Mouse (Mus musculus): ENCODE measurements at regions not wholly inside any gene's neighbourhood (a gene's known extent, or its start where the extent isn't known, plus 50 kb on each side); places are given as distances from the start of the nearest gene placed in this dataset.

DNA sequence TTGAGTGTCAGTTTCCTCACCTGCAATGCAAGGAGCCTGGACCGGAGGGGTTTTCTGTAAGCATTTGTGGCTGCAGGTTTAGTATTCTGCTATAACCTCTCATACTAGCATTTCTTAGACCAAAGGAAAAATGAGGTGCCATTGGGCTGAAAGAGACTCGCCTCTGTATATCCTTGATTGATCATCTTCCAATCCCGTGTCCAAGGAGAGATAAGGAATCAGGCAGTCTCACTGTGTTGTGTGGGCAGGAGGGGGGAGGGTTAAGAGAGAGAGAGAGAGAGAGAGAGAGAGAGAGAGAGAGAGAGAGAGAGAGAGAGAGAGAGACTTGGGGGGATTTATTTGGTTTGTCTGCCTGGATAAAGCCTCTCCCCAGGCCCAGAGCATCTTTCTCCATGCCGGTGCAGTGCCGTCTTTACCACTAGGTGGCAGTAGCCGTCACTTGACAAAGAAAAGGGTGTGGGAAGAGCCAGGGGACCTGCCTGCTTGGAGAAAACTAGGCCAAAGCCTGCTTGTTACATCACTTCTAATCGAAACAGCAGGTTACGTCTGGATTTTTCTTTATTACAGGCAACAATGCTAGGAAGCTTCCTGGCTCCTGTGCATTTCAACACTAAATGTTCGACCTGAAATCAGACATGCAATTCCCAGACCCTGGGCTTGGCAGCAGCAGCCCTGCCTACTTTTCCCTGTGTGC, 56.1 kb upstream of the Ces5a start:
- peak; percentile 95 for DNase-seq (ENCODE audit: low spot score)
- 26% methylated on average over 9 of the region's 9 CpGs for WGBS
- no peak overlapping the region for H3K4me3 ChIP-seq (ENCODE audit: low read length)
- H3K9me3 ChIP-seq (ENCODE audit: low read length), result no peaks in the 10 kb centered on the region
- peaks cover 5% of the 10 kb centered on the region; the same call in 1 of the 2 replicates for H3K4me1 ChIP-seq (ENCODE audit: insufficient read depth, low read length)
- peak; percentile 93 for ATAC-seq
- no peaks in the 10 kb centered on the region for H3K27me3 ChIP-seq (ENCODE audit: insufficient read depth, low read length)
- H3K9ac ChIP-seq (replicated peaks; ENCODE audit: low read length), result no peak overlapping the region
- no peak overlapping the region for H3K4me2 ChIP-seq (ENCODE audit: low read depth, low read length)
- peak; percentile 96 for TF ChIP-seq CTCF (IDR thresholded peaks at IDR 0.05; ENCODE audit: low read depth)
- H3K36me3 ChIP-seq (ENCODE audit: insufficient read depth, low read length), result no peaks in the 10 kb centered on the region
- H3K27ac ChIP-seq, result peak overlapping the region; percentile 74

DNA sequence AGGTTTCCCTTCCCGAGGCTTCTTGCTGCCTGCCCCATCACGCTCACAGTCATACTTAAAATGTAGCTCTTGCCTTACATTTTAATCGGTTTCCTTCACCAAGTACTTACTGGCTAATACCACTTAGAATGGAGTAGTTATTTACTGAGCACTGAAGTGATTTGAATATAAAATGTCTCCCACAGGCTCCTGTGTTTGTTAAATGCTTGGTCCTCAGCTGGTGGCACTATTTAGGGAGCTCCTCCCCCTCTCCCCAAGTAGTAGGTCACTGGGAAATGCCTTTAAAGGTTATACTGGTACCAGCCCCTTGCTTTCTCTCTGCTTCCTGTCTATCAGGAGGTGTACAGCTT, 56.6 kb upstream of the Ces5a start:
- Histone ChIP-seq H3K36me3 (ENCODE audit: insufficient read depth, low read length) (no peaks in the 10 kb centered on the region), H3K4me1 (ENCODE audit: insufficient read depth, low read length) (peaks cover 5% of the 10 kb centered on the region; the same call in 1 of the 2 replicates), H3K4me3 (ENCODE audit: low read length) (no peak overlapping the region), H3K27ac (peak overlapping the region; percentile 74), H3K4me2 (ENCODE audit: low read depth, low read length) (no peak overlapping the region), H3K9me3 (ENCODE audit: low read length) (no peaks in the 10 kb centered on the region), H3K9ac (replicated peaks; ENCODE audit: low read length) (no peak overlapping the region), H3K27me3 (ENCODE audit: insufficient read depth, low read length) (no peaks in the 10 kb centered on the region)
- no peak for TF ChIP-seq CTCF (IDR thresholded peaks at IDR 0.05; ENCODE audit: low read depth)
- 5% methylated on average over 3 of the region's 3 CpGs for WGBS
- ATAC-seq, result peak; percentile 8; the same call in 1 of the 2 replicates
- no peak for DNase-seq (ENCODE audit: low spot score)

DNA sequence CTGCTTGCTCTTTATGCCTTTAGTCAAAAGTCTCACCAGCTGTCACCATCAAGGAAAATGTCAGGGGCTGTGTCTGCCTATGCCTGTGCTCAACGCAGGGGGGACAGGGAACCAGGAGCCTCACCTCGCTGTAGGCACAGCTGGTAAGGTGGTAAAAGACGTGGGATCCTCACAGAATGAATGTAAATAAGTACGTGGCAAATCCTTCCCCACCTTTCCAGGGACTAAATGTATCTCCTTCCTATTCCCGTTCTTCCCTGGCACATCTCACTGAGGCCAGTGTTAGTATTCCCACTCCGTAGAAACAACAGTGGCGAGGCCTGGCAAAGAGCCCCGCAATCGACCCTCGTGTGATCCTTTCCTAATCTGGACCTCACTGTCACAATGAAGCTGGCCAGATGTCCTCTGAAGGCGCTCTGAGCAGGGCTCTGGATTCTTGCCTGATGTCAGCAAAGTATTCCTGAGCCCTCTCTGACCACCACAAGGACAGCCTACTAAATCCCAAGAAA, 63.0 kb upstream of the Ces5a start:
- TF ChIP-seq CTCF (IDR thresholded peaks at IDR 0.05; ENCODE audit: low read depth), result 0 out of 2 replicates have a peak, but pooled peaks have one; percentile 11
- Histone ChIP-seq H3K27ac (peak overlapping the region; percentile 27; the same call in 1 of the 2 replicates), H3K27me3 (ENCODE audit: insufficient read depth, low read length) (no peaks in the 10 kb centered on the region), H3K4me1 (ENCODE audit: insufficient read depth, low read length) (peaks cover 8% of the 10 kb centered on the region), H3K36me3 (ENCODE audit: insufficient read depth, low read length) (no peaks in the 10 kb centered on the region), H3K9ac (replicated peaks; ENCODE audit: low read length) (no peak overlapping the region), H3K4me2 (ENCODE audit: low read depth, low read length) (peak overlapping the region; percentile 35), H3K9me3 (ENCODE audit: low read length) (no peaks in the 10 kb centered on the region), H3K4me3 (ENCODE audit: low read length) (no peak overlapping the region)
- ATAC-seq, result peak; percentile 62; the same call in 1 of the 2 replicates
- DNase-seq (ENCODE audit: low spot score), result peak; percentile 43
- WGBS, result 37% methylated on average over 11 of the region's 11 CpGs

DNA sequence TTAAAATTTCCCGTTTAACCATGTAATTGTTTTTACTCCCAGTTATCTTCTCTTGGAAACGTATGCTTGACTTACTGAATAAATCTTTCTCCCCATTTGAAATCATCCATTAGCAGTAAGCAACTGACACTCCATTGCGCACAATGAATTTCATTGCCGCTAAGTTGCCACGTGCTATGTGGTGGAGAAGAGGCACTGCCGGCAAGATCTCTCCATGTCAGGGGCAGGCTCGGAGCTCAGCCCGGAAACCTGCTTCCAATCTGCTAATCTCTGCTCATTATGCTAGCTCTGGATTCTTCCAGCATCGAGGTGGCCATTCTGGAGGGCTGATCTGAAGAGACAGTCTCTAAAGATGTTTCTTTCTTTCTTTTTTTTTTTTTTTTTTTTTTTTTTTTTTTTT, 63.7 kb upstream of the Ces5a start:
- Histone ChIP-seq H3K4me3 (ENCODE audit: low read length) (no peak overlapping the region), H3K36me3 (ENCODE audit: insufficient read depth, low read length) (no peaks in the 10 kb centered on the region), H3K4me1 (ENCODE audit: insufficient read depth, low read length) (peaks cover 8% of the 10 kb centered on the region), H3K27me3 (ENCODE audit: insufficient read depth, low read length) (no peaks in the 10 kb centered on the region), H3K27ac (peak overlapping the region; percentile 27; the same call in 1 of the 2 replicates), H3K9me3 (ENCODE audit: low read length) (no peaks in the 10 kb centered on the region), H3K9ac (replicated peaks; ENCODE audit: low read length) (no peak overlapping the region), H3K4me2 (ENCODE audit: low read depth, low read length) (peak overlapping the region; percentile 35; the same call in 1 of the 2 replicates)
- ATAC-seq (no peak), DNase-seq (ENCODE audit: low spot score) (peak; percentile 46)
- WGBS, result 38% methylated on average over 9 of the region's 9 CpGs
- TF ChIP-seq CTCF (IDR thresholded peaks at IDR 0.05; ENCODE audit: low read depth), result no peak

DNA sequence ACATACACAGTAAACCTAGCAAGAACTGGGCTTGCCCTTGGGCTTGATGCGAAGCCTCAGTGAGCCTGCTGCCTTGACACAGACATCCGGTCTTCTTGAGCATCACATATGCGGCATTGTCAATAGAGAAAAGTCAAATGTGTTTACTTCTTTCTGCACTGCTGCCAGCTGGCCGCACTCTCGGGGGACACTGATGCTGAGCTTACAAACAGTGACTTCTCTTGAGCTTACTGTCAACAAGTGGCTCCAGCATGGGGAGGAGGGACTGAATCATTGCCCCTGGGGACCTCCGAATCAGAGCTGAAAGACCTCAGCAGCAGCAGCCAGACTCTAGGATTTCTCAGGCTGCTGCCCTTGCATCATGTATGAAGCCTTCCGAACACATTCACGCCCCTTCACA, 64.1 kb upstream of the Ces5a start:
- DNase-seq (ENCODE audit: low spot score), result peak; percentile 70
- H3K4me1 ChIP-seq (ENCODE audit: insufficient read depth, low read length), result peaks cover 8% of the 10 kb centered on the region
- H3K4me2 ChIP-seq (ENCODE audit: low read depth, low read length), result peak overlapping the region; percentile 35; the same call in 1 of the 2 replicates
- no peak overlapping the region for H3K4me3 ChIP-seq (ENCODE audit: low read length)
- ATAC-seq, result 0 out of 2 replicates have a peak, but pooled peaks have one; percentile 38
- H3K9me3 ChIP-seq (ENCODE audit: low read length), result no peaks in the 10 kb centered on the region
- H3K27ac ChIP-seq, result no peak overlapping the region
- WGBS, result 50% methylated on average over 8 of the region's 8 CpGs
- no peak for TF ChIP-seq CTCF (IDR thresholded peaks at IDR 0.05; ENCODE audit: low read depth)
- no peaks in the 10 kb centered on the region for H3K27me3 ChIP-seq (ENCODE audit: insufficient read depth, low read length)
- no peak overlapping the region for H3K9ac ChIP-seq (replicated peaks; ENCODE audit: low read length)
- H3K36me3 ChIP-seq (ENCODE audit: insufficient read depth, low read length), result no peaks in the 10 kb centered on the region

DNA sequence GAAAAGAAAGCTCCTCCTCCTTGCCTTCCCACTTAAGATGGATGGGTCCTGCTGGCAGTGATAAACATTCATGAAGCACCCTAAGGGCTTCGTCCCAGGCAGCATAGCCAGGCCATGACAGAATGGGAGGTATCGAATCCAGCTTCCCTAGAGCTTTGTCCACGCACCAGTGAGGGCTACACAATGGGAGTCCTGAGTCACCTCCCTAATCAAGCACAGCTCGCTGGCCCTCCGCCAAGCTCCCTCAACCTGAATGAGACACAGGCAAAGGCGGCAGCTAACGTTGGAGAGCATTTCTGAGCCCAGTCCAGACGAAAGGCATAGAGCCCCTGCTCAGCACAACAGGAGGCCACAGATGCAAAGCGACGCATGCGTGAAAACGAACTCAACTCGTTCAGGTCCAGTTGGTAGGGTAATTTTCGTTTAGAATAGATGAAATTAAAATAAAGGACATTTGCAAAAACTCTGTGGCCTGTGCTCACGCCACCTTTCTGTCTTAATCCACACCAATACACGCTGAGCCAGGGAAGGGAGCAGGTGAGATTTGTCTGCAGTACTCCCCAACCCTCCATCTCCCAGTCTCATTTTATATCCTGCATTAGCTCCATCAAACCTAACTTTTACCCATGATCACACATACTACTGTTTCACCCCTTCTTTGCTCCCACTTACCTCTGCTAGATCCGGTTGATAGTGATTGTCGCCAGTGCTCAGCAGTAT, 91.3 kb upstream of the Ces5a start:
- Histone ChIP-seq H3K4me3 (ENCODE audit: low read length) (peak overlapping the region; percentile 10; the same call in 1 of the 2 replicates), H3K36me3 (ENCODE audit: insufficient read depth, low read length) (no peaks in the 10 kb centered on the region), H3K27me3 (ENCODE audit: insufficient read depth, low read length) (no peaks in the 10 kb centered on the region), H3K9me3 (ENCODE audit: low read length) (no peaks in the 10 kb centered on the region), H3K4me1 (ENCODE audit: insufficient read depth, low read length) (peaks cover 14% of the 10 kb centered on the region), H3K4me2 (ENCODE audit: low read depth, low read length) (peak overlapping the region; percentile 46), H3K9ac (replicated peaks; ENCODE audit: low read length) (peak overlapping the region; percentile 35; the same call in 1 of the 2 replicates), H3K27ac (peak overlapping the region; percentile 68)
- peak; percentile 81 for DNase-seq (ENCODE audit: low spot score)
- TF ChIP-seq CTCF (IDR thresholded peaks at IDR 0.05; ENCODE audit: low read depth), result no peak
- ATAC-seq, result peak; percentile 76
- 14% methylated on average over 18 of the region's 18 CpGs for WGBS
